Mouse (Mus musculus): Measurements from ENCODE around the gene Adra2c. TPM values are rescaled to one million over a fixed set of nuclear protein-coding genes. Genes with fewer than 3 reads are reported as not detected.
A peak's percentile ranks its signal among the peaks of the same experiment; 100 is the strongest.

Gene Adra2c
- polyA plus RNA-seq, 1 experiment from 2014 or later = 0.67 TPM

GRCm38 (mm10) chr5:35304191-35304590 is 26.1 kb downstream of the Adra2c start:
- Histone ChIP-seq H3K9me3 (ENCODE audit: control insufficient read depth, low read length) (no peaks in the 10 kb centered on the region), H3K4me1 (replicated peaks; ENCODE audit: control insufficient read depth, insufficient read depth, low read length) (no peaks in the 10 kb centered on the region), H3K4me2 (replicated peaks) (no peak overlapping the region), H3K27me3 (ENCODE audit: control insufficient read depth, insufficient read depth, low read length) (no peaks in the 10 kb centered on the region), H3K9ac (no peak overlapping the region), H3K4me3 (replicated peaks; ENCODE audit: low read length) (no peak overlapping the region), H3K27ac (no peak overlapping the region), H3K36me3 (replicated peaks; ENCODE audit: control insufficient read depth, insufficient read depth) (no peaks in the 10 kb centered on the region)
- WGBS = 85% methylated on average over 3 of the region's 3 CpGs
- ATAC-seq (ENCODE audit: low FRiP score) (no peak), DNase-seq (ENCODE audit: low spot score) (no peak)

GRCm38 (mm10) chr5:35305332-35305731 is 27.2 kb downstream of the Adra2c start:
- WGBS = 59% methylated on average over 10 of the region's 10 CpGs
- Histone ChIP-seq H3K4me1 (replicated peaks; ENCODE audit: control insufficient read depth, insufficient read depth, low read length) (no peaks in the 10 kb centered on the region), H3K27me3 (ENCODE audit: control insufficient read depth, insufficient read depth, low read length) (no peaks in the 10 kb centered on the region), H3K4me3 (replicated peaks; ENCODE audit: low read length) (no peak overlapping the region), H3K9ac (no peak overlapping the region), H3K27ac (no peak overlapping the region), H3K9me3 (ENCODE audit: control insufficient read depth, low read length) (no peaks in the 10 kb centered on the region), H3K4me2 (replicated peaks) (no peak overlapping the region), H3K36me3 (replicated peaks; ENCODE audit: control insufficient read depth, insufficient read depth) (no peaks in the 10 kb centered on the region)
- DNase-seq (ENCODE audit: low spot score) (peak; percentile 38), ATAC-seq (ENCODE audit: low FRiP score) (no peak)

GRCm38 (mm10) chr5:35306692-35307091 is 28.6 kb downstream of the Adra2c start:
- no peaks in the 10 kb centered on the region for H3K27me3 ChIP-seq (ENCODE audit: control insufficient read depth, insufficient read depth, low read length)
- H3K4me3 ChIP-seq (replicated peaks; ENCODE audit: low read length) = no peak overlapping the region
- no peak overlapping the region for H3K4me2 ChIP-seq (replicated peaks)
- no peaks in the 10 kb centered on the region for H3K36me3 ChIP-seq (replicated peaks; ENCODE audit: control insufficient read depth, insufficient read depth)
- no peak for ATAC-seq (ENCODE audit: low FRiP score)
- no peaks in the 10 kb centered on the region for H3K9me3 ChIP-seq (ENCODE audit: control insufficient read depth, low read length)
- no peaks in the 10 kb centered on the region for H3K4me1 ChIP-seq (replicated peaks; ENCODE audit: control insufficient read depth, insufficient read depth, low read length)
- no peak for DNase-seq (ENCODE audit: low spot score)
- H3K9ac ChIP-seq = no peak overlapping the region
- H3K27ac ChIP-seq = no peak overlapping the region
- WGBS = 92% methylated on average over 1 of the region's 1 CpGs

DNA sequence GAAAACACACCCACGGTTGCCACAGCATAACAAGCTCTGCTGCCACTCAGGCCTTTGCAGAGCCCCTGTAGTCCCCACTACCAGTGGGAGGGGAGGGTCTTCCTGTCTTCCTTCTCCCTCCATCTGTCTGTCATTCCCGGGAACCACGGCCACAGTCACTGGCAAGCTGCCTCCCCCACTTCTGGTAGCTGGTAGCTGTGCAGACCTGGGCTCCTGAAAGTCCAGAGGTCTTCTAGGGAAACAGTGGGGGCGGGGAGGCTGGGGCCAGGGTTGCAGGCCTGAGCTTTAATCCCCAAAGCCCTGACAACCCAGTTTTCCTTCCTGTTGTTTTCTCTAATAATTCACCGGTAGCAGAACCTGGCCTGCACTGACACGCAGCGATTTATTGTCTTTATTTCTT is 31.7 kb downstream of the Adra2c start:
- WGBS = 54% methylated on average over 7 of the region's 7 CpGs
- Histone ChIP-seq H3K9me3 (ENCODE audit: control insufficient read depth, low read length) (no peaks in the 10 kb centered on the region), H3K4me1 (replicated peaks; ENCODE audit: control insufficient read depth, insufficient read depth, low read length) (peaks cover 11% of the 10 kb centered on the region), H3K27ac (no peak overlapping the region), H3K9ac (no peak overlapping the region), H3K4me2 (replicated peaks) (no peak overlapping the region), H3K36me3 (replicated peaks; ENCODE audit: control insufficient read depth, insufficient read depth) (no peaks in the 10 kb centered on the region), H3K27me3 (ENCODE audit: control insufficient read depth, insufficient read depth, low read length) (no peaks in the 10 kb centered on the region), H3K4me3 (replicated peaks; ENCODE audit: low read length) (no peak overlapping the region)
- DNase-seq (ENCODE audit: low spot score) (no peak), ATAC-seq (ENCODE audit: low FRiP score) (no peak)

GRCm38 (mm10) chr5:35311738-35312250 is 33.7 kb downstream of the Adra2c start:
- 83% methylated on average over 5 of the region's 5 CpGs for WGBS

DNA sequence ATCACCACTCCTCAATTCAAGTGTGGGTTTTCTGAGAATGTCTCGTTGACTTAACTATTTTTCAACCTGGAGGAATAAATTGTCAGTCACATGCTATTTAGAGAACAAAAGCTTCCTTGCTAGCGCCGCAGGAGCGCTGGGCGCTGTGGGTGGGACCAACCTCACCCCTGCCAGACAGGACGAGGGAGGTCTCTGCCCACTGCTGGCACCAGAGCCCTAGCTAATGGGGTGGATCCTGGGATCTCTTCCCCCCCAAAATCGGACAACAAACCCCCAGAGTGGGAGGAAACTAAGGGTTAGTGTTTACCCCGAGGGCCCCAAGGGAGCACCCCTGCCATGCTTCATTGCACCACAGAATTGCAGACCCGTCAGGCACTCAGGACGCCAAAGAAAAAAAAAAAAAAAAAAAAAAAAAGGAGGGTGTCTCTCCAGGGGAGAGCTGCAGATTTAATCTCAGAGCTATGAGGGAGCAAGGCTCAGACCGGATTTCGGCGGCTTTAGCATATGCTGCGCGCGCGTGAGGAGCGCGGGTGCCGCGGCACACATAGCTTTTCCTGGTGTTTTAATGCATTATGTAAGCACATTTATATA is 35.2 kb downstream of the Adra2c start:
- Histone ChIP-seq H3K36me3 (replicated peaks; ENCODE audit: control insufficient read depth, insufficient read depth) (no peaks in the 10 kb centered on the region), H3K4me1 (replicated peaks; ENCODE audit: control insufficient read depth, insufficient read depth, low read length) (peaks cover 11% of the 10 kb centered on the region), H3K4me3 (replicated peaks; ENCODE audit: low read length) (peak overlapping the region; percentile 20), H3K4me2 (replicated peaks) (peak overlapping the region; percentile 59), H3K9me3 (ENCODE audit: control insufficient read depth, low read length) (no peaks in the 10 kb centered on the region), H3K27me3 (ENCODE audit: control insufficient read depth, insufficient read depth, low read length) (no peaks in the 10 kb centered on the region), H3K27ac (peak overlapping the region; percentile 21; the same call in 1 of the 2 replicates), H3K9ac (peak overlapping the region; percentile 51)
- WGBS = under 1% methylated on average over 21 of the region's 21 CpGs
- peak; percentile 69 for DNase-seq (ENCODE audit: low spot score)
- peak; percentile 57; the same call in 1 of the 2 replicates for ATAC-seq (ENCODE audit: low FRiP score)

More at GRCm38 (mm10) chr5:35311738-35312250, 33.7 kb downstream of the Adra2c start:
- no peak for DNase-seq (ENCODE audit: low spot score)
- H3K9ac ChIP-seq = no peak overlapping the region
- no peak overlapping the region for H3K27ac ChIP-seq
- peaks cover 11% of the 10 kb centered on the region for H3K4me1 ChIP-seq (replicated peaks; ENCODE audit: control insufficient read depth, insufficient read depth, low read length)
- no peak overlapping the region for H3K4me2 ChIP-seq (replicated peaks)
- no peaks in the 10 kb centered on the region for H3K9me3 ChIP-seq (ENCODE audit: control insufficient read depth, low read length)
- H3K36me3 ChIP-seq (replicated peaks; ENCODE audit: control insufficient read depth, insufficient read depth) = no peaks in the 10 kb centered on the region
- H3K4me3 ChIP-seq (replicated peaks; ENCODE audit: low read length) = no peak overlapping the region
- H3K27me3 ChIP-seq (ENCODE audit: control insufficient read depth, insufficient read depth, low read length) = no peaks in the 10 kb centered on the region
- no peak for ATAC-seq (ENCODE audit: low FRiP score)

DNA sequence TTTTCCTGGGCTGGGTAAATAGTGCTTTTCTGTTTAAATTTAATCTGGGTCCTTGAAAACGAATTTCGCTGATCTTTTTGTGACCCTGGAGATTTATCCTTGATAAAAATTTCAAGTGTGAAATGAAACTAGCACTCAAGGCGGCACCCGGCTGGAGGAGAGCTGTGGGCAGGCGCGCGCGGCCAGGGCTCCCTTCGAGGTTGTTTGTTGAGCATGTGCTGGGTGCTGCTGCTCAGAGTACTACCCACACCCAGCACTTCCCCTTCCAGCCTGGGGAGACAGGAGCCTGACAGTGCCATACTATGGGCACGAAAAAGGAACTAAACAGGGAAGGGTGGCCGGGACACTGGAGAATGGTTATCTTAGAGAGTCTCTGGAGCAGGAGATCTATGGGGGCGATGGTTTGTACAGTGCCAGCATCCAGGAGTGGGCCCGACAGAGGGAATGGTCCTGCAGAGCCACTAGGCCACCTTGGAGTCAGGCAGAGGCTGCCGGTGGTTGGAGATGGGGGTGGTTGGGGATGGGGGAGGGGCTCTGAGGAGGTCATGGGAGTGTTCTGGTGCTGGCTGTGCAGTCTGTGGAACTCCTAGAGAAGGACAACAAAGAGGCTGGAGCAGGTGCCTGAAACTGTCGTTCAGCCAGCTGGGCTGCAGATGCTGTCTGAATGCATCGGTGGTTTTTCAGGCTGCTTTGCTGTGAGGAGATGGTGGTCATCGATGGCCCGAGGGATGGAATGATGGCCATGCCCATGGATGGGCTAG is 35.9 kb downstream of the Adra2c start:
- ATAC-seq (ENCODE audit: low FRiP score) = 0 out of 2 replicates have a peak, but pooled peaks have one; percentile 28
- Histone ChIP-seq H3K27me3 (ENCODE audit: control insufficient read depth, insufficient read depth, low read length) (no peaks in the 10 kb centered on the region), H3K9ac (peak overlapping the region; percentile 51), H3K9me3 (ENCODE audit: control insufficient read depth, low read length) (no peaks in the 10 kb centered on the region), H3K27ac (no peak overlapping the region), H3K4me3 (replicated peaks; ENCODE audit: low read length) (peak overlapping the region; percentile 20), H3K36me3 (replicated peaks; ENCODE audit: control insufficient read depth, insufficient read depth) (no peaks in the 10 kb centered on the region), H3K4me1 (replicated peaks; ENCODE audit: control insufficient read depth, insufficient read depth, low read length) (peaks cover 11% of the 10 kb centered on the region), H3K4me2 (replicated peaks) (peak overlapping the region; percentile 59)
- DNase-seq (ENCODE audit: low spot score) = no peak
- WGBS = 16% methylated on average over 18 of the region's 18 CpGs

- H3K9me3 ChIP-seq (ENCODE audit: control insufficient read depth, low read length) = no peaks in the 10 kb centered on the region
- H3K4me2 ChIP-seq (replicated peaks) = no peak overlapping the region
- no peaks in the 10 kb centered on the region for H3K36me3 ChIP-seq (replicated peaks; ENCODE audit: control insufficient read depth, insufficient read depth)
- ATAC-seq (ENCODE audit: low FRiP score) = no peak
- H3K9ac ChIP-seq = no peak overlapping the region
- WGBS = 55% methylated on average over 3 of the region's 3 CpGs
- no peak for DNase-seq (ENCODE audit: low spot score)
- H3K4me1 ChIP-seq (replicated peaks; ENCODE audit: control insufficient read depth, insufficient read depth, low read length) = peaks cover 11% of the 10 kb centered on the region
- no peak overlapping the region for H3K4me3 ChIP-seq (replicated peaks; ENCODE audit: low read length)
- H3K27me3 ChIP-seq (ENCODE audit: control insufficient read depth, insufficient read depth, low read length) = no peaks in the 10 kb centered on the region
- no peak overlapping the region for H3K27ac ChIP-seq
These were observed 36.5 kb downstream of the Adra2c start for GRCm38 (mm10) chr5:35314629-35315028.

DNA sequence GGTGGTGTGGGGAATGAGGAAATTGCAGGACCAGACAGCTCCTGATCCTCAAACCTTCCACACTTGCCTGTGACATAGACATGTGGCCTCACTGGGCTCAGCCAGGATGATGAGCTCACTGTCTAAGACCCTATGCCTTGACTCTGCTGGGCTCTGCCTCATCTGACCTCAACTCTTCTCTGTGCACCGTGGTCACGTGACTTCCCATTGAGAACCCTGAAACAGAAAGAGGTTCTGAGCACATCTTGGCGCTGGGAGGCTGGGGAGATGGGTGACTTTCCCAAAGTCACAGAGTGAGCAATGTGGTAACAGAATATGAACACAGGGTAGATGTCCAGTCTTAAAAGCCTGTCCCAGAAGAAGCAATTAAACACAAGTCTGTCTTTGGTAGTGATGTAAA is 37.1 kb downstream of the Adra2c start:
- Histone ChIP-seq H3K27me3 (ENCODE audit: control insufficient read depth, insufficient read depth, low read length) (no peaks in the 10 kb centered on the region), H3K4me1 (replicated peaks; ENCODE audit: control insufficient read depth, insufficient read depth, low read length) (peaks cover 11% of the 10 kb centered on the region), H3K4me2 (replicated peaks) (no peak overlapping the region), H3K9ac (no peak overlapping the region), H3K36me3 (replicated peaks; ENCODE audit: control insufficient read depth, insufficient read depth) (no peaks in the 10 kb centered on the region), H3K4me3 (replicated peaks; ENCODE audit: low read length) (no peak overlapping the region), H3K27ac (no peak overlapping the region), H3K9me3 (ENCODE audit: control insufficient read depth, low read length) (no peaks in the 10 kb centered on the region)
- DNase-seq (ENCODE audit: low spot score) (no peak), ATAC-seq (ENCODE audit: low FRiP score) (no peak)
- 87% methylated on average over 3 of the region's 3 CpGs for WGBS

Data from hindbrain, embryonic 14.5 days (tissue).